Mouse (Mus musculus) neural tube, embryonic 13.5 days (tissue): ENCODE measurements around the gene Ildr2. TPM values are rescaled to one million over a fixed set of nuclear protein-coding genes. Genes with fewer than 3 reads are reported as not detected.

Experiments
- ATAC-seq: fragments of 200-750 bp; cut with Nextera tagmentation; 2 replicates; pipeline ENCODE4 v1.8.0; 2017; ENCODE audit warnings: low read depth, mild to moderate bottlenecking, moderate TSS enrichment, moderate library complexity
- H3K27ac ChIP-seq: fragments of 300-500 bp; sonication (generic); replicated peaks from 2 replicates; pipeline ENCODE4 v1.5.1; 2015; ENCODE audit warnings: moderate library complexity, mild to moderate bottlenecking, inconsistent platforms
- H3K27me3 ChIP-seq: fragments of 300-500 bp; sonication (generic); 2 replicates; pipeline ENCODE4 v1.6.1; 2015; ENCODE audit warnings: mild to moderate bottlenecking, inconsistent platforms
- H3K36me3 ChIP-seq: fragments of 300-500 bp; sonication (generic); 2 replicates; pipeline ENCODE4 v1.6.1; 2015; ENCODE audit warnings: mild to moderate bottlenecking, inconsistent platforms
- H3K4me1 ChIP-seq: fragments of 300-500 bp; sonication (generic); replicated peaks from 2 replicates; pipeline ENCODE4 v1.6.1; 2015; ENCODE audit warnings: inconsistent platforms
- H3K4me2 ChIP-seq: fragments of 300-500 bp; sonication (generic); 2 replicates; pipeline ENCODE4 v1.6.1; 2015; ENCODE audit warnings: inconsistent platforms, mild to moderate bottlenecking, moderate library complexity
- H3K4me3 ChIP-seq: fragments of 300-500 bp; sonication (generic); 2 replicates; pipeline ENCODE4 v1.5.1; 2015; ENCODE audit warnings: mild to moderate bottlenecking, inconsistent platforms
- H3K9ac ChIP-seq: fragments of 300-500 bp; sonication (generic); 2 replicates; pipeline ENCODE4 v1.6.1; 2015; ENCODE audit warnings: moderate library complexity, mild to moderate bottlenecking, inconsistent platforms
- H3K9me3 ChIP-seq: fragments of 300-500 bp; sonication (generic); 2 replicates; pipeline ENCODE4 v1.6.1; 2016; ENCODE audit warnings: inconsistent platforms
- WGBS: fragments of 180-500 bp; shearing (Covaris S2); methylation state at CpG from one replicate; pipeline ENCODE4 v1.1.7; 2015; 5-methylcytosine and 5-hydroxymethylcytosine counted together
- polyA plus RNA-seq: library from polyadenylated mRNA; unstranded; fragments of >200 nt; fragmentation: Nextera tagmentation; extraction: Ambion mirVana; gene quantifications from 2 replicates; pipeline ENCODE4 v1.2.1, GENCODE M21; 2015

Ildr2 gene
- polyA plus RNA-seq = 2.3 and 2.5 TPM in 2 replicates

- WGBS = under 1% methylated on average over 72 of the region's 72 CpGs
- H3K9ac ChIP-seq = peak within 1 kb of the TSS; percentile 72
- H3K27ac ChIP-seq = no peak within 1 kb of the TSS
- peak within 1 kb of the TSS; percentile 73 for H3K4me2 ChIP-seq
- 0 out of 2 replicates have a peak, but pooled peaks cover 18% of the 10 kb centered on the region for H3K27me3 ChIP-seq
- H3K36me3 ChIP-seq = no peaks in the 10 kb centered on the region
- peak within 1 kb of the TSS; percentile 52 for H3K4me3 ChIP-seq
- H3K9me3 ChIP-seq = no peaks in the 10 kb centered on the region
- ATAC-seq = peak; percentile 82
- H3K4me1 ChIP-seq = peaks cover 33% of the 10 kb centered on the region
Observed at GRCm38 (mm10) chr1:166253898-166254894, at the start of gene Ildr2. Gene Ildr2, plus strand, starts transcription at chr1:166254139.

DNA sequence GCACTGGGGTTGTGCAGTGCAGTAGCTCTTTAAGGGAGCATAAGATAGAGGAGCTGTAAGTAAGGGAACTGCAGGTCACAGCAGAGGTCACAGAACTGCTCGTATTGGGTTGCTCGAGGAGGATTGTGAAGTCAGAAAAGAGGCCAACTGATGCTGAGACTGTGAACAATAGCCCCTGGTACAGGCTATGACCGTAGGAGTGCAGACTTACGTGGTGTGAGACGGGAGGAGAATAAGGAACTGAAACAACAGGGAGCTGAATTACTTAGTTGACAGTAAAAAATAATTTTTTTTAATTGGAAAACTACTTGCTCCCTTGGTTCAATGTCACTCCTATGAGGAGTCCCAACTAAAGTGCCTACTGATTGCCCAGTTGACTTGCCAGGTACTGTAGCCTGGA is 49.8 kb upstream of the Ildr2 start:
- H3K27me3 ChIP-seq = no peaks in the 10 kb centered on the region
- no peak overlapping the region for H3K4me2 ChIP-seq
- H3K9me3 ChIP-seq = no peaks in the 10 kb centered on the region
- no peak overlapping the region for H3K27ac ChIP-seq
- WGBS = 27% methylated on average over 5 of the region's 5 CpGs
- no peak overlapping the region for H3K4me3 ChIP-seq
- no peaks in the 10 kb centered on the region for H3K4me1 ChIP-seq
- no peaks in the 10 kb centered on the region for H3K36me3 ChIP-seq
- no peak overlapping the region for H3K9ac ChIP-seq
- ATAC-seq = no peak

DNA sequence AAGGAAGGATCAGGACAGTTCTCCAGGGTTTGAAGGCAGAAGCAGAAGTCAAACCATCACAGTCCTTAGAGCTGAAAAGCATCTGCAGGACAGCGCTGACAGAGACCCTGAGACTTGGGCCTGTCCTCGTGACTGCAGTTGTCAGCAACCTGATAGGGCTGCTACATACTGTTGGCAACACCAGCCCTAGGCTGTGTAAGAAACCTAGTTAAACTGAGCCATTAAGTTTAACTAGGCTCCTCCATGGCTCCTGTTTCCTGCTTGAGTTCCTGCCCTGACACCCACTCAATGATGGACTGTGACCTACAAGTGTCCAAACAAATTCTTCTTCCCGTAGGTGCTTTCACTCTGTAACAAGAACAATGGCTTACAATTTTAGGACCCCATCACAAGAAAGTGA is 48.8 kb upstream of the Ildr2 start:
- 72% methylated on average over 3 of the region's 3 CpGs for WGBS
- ATAC-seq = no peak
- no peaks in the 10 kb centered on the region for H3K4me1 ChIP-seq
- H3K4me3 ChIP-seq = no peak overlapping the region
- no peaks in the 10 kb centered on the region for H3K36me3 ChIP-seq
- H3K9ac ChIP-seq = no peak overlapping the region
- no peak overlapping the region for H3K4me2 ChIP-seq
- no peaks in the 10 kb centered on the region for H3K9me3 ChIP-seq
- H3K27me3 ChIP-seq = no peaks in the 10 kb centered on the region
- H3K27ac ChIP-seq = no peak overlapping the region

GRCm38 (mm10) chr1:166209371-166209770 is 44.6 kb upstream of the Ildr2 start:
- no peak overlapping the region for H3K27ac ChIP-seq
- no peaks in the 10 kb centered on the region for H3K4me1 ChIP-seq
- H3K9ac ChIP-seq = no peak overlapping the region
- 91% methylated on average over 6 of the region's 6 CpGs for WGBS
- no peaks in the 10 kb centered on the region for H3K27me3 ChIP-seq
- ATAC-seq = no peak
- no peak overlapping the region for H3K4me3 ChIP-seq
- no peak overlapping the region for H3K4me2 ChIP-seq
- no peaks in the 10 kb centered on the region for H3K9me3 ChIP-seq
- H3K36me3 ChIP-seq = no peaks in the 10 kb centered on the region

DNA sequence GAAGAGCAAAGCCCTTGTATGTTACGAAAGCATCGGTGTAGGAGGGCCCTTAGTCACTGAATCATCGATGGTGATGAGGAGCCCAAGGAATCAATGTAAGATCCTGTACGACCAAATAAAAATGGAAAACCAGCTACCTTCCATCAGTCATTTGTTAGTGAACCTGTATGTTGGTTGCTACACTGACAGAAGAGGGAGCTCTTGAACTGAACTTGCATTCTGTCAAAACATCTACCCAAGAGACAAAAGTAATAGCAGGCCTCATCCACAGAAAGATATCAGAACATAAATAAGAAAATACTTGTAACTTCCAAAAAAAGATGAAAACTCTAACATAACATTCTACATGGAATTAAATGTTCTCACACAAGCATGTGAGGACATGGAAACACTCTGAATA is 39.8 kb upstream of the Ildr2 start:
- H3K9ac ChIP-seq = no peak overlapping the region
- no peak for ATAC-seq
- no peaks in the 10 kb centered on the region for H3K9me3 ChIP-seq
- H3K36me3 ChIP-seq = no peaks in the 10 kb centered on the region
- no peak overlapping the region for H3K4me3 ChIP-seq
- no peaks in the 10 kb centered on the region for H3K4me1 ChIP-seq
- H3K4me2 ChIP-seq = no peak overlapping the region
- WGBS = 82% methylated on average over 4 of the region's 4 CpGs
- H3K27me3 ChIP-seq = no peaks in the 10 kb centered on the region
- no peak overlapping the region for H3K27ac ChIP-seq

GRCm38 (mm10) chr1:166238315-166238969 is 15.5 kb upstream of the Ildr2 start, which contains the start of gene Mael:
Gene Mael, minus strand, starts transcription at chr1:166238747.
- H3K4me1 ChIP-seq = no peaks in the 10 kb centered on the region
- H3K4me3 ChIP-seq = no peak within 1 kb of the TSS
- H3K9me3 ChIP-seq = peaks cover 7% of the 10 kb centered on the region; the same call in 1 of the 2 replicates
- H3K4me2 ChIP-seq = no peak within 1 kb of the TSS
- no peak within 1 kb of the TSS for H3K9ac ChIP-seq
- H3K27me3 ChIP-seq = no peaks in the 10 kb centered on the region
- H3K27ac ChIP-seq = no peak within 1 kb of the TSS
- ATAC-seq = no peak
- H3K36me3 ChIP-seq = no peaks in the 10 kb centered on the region
- 88% methylated on average over 53 of the region's 53 CpGs for WGBS

DNA sequence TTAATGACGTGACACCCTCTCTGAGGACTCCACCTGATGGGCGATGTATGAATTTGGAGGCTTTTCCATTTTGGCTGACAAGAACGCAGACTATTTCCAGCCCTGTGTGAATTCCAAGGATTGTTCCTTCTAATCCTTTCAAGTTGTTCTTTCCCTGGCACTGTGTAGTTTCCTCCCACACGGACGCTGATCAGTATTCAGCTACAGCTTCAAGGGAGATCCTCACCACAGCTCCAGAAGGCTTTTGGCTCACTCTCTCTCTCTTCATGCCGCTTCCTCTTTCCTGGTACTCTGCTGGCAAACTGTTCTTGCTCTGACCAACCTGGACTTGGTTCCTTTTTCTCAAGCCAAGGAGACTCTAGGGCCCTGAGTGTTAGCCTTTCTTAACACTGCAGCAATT is 9.7 kb upstream of the Ildr2 start:
- ATAC-seq = no peak
- 81% methylated on average over 6 of the region's 6 CpGs for WGBS
- H3K27ac ChIP-seq = no peak overlapping the region

DNA sequence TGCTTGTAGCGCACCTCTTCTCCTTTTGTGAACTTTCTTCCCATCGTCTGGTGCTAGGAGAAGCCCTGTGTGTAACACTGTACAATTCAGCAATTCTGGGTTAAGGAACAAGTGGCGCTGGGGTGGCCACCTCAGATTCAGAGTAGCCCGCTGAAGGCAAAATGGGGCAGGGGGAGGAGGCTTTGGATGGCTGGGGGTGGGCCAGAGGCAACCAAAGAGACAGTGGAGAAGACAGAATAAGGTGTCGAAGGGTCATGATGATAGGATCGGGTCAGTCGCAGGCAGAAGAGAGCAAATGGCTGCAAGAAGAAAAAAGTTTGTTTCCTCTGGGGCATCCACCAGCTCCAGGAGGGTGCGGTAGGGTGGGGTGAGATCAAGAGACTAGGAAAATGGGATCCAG is 1.2 kb downstream of the Ildr2 start:
- peak overlapping the region; percentile 52 for H3K4me3 ChIP-seq

More for the DNA sequence above, 9.7 kb upstream of the Ildr2 start:
- H3K4me2 ChIP-seq = no peak overlapping the region
- no peak overlapping the region for H3K9ac ChIP-seq
- no peak overlapping the region for H3K4me3 ChIP-seq
- H3K27me3 ChIP-seq = no peaks in the 10 kb centered on the region
- no peaks in the 10 kb centered on the region for H3K9me3 ChIP-seq
- no peaks in the 10 kb centered on the region for H3K36me3 ChIP-seq
- no peaks in the 10 kb centered on the region for H3K4me1 ChIP-seq

DNA sequence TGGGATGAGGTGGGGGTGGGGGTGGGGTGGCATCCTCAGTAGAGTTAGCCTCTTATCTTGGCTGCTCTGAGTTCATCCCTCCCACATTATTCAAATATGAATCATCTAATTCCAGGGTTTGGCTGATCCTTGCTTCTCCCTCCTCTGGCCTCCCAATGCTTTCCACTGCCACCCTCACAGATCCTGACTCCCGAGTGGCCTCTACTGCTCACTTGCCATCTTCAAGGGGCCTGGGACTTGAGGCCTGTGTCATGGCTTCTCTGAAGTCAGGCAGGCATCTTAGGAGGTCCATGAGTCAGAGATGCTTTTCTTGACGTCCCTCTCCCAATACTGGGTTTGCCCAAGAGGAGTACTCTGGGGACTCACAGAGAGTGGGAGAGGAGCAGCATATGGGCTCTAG is 1.7 kb downstream of the Ildr2 start:
- Histone ChIP-seq H3K27me3 (0 out of 2 replicates have a peak, but pooled peaks cover 18% of the 10 kb centered on the region), H3K9ac (peak overlapping the region; percentile 18; the same call in 1 of the 2 replicates), H3K4me2 (peak overlapping the region; percentile 73), H3K36me3 (no peaks in the 10 kb centered on the region), H3K9me3 (no peaks in the 10 kb centered on the region), H3K4me3 (peak overlapping the region; percentile 52), H3K27ac (no peak overlapping the region), H3K4me1 (peaks cover 33% of the 10 kb centered on the region)
- WGBS = 40% methylated on average over 2 of the region's 2 CpGs
- no peak for ATAC-seq

More for the DNA sequence above, 1.2 kb downstream of the Ildr2 start:
- H3K9me3 ChIP-seq = no peaks in the 10 kb centered on the region
- no peaks in the 10 kb centered on the region for H3K36me3 ChIP-seq
- H3K4me2 ChIP-seq = peak overlapping the region; percentile 73
- peak overlapping the region; percentile 72 for H3K9ac ChIP-seq
- no peak for ATAC-seq
- H3K27me3 ChIP-seq = 0 out of 2 replicates have a peak, but pooled peaks cover 18% of the 10 kb centered on the region
- H3K4me1 ChIP-seq = peaks cover 33% of the 10 kb centered on the region
- H3K27ac ChIP-seq = no peak overlapping the region
- WGBS = 18% methylated on average over 8 of the region's 8 CpGs

GRCm38 (mm10) chr1:166256302-166256701 is 2.4 kb downstream of the Ildr2 start:
- no peak for ATAC-seq

DNA sequence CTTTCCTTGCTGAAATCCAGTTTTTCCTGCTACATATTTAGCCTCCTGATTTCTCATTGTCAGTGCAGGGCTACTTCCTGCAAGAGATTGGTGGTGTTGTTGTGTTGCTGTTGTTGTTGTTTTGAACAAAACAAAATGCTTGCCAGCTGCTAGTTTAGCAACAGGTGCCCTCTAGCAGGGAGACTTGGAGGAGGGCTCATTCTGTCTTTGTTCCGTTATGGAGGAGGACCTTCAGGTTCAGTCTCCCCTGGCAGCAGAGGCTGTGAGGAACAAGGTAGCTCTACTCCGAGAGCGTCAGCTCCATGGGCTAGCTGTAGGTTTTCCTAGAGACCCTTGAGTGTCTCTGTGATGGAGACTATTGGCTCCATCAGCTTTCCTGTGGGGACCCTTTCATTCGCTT is 3.0 kb downstream of the Ildr2 start:
- H3K36me3 ChIP-seq = no peaks in the 10 kb centered on the region
- no peak for ATAC-seq
- H3K9me3 ChIP-seq = no peaks in the 10 kb centered on the region
- peaks cover 33% of the 10 kb centered on the region for H3K4me1 ChIP-seq
- 75% methylated on average over 4 of the region's 4 CpGs for WGBS
- H3K27me3 ChIP-seq = 0 out of 2 replicates have a peak, but pooled peaks cover 14% of the 10 kb centered on the region
- peak overlapping the region; percentile 11; the same call in 1 of the 2 replicates for H3K4me3 ChIP-seq
- H3K27ac ChIP-seq = no peak overlapping the region
- H3K9ac ChIP-seq = 0 out of 2 replicates have a peak overlapping the region, but pooled peaks have one; percentile 12
- H3K4me2 ChIP-seq = peak overlapping the region; percentile 73

More at GRCm38 (mm10) chr1:166256302-166256701, 2.4 kb downstream of the Ildr2 start:
- Histone ChIP-seq H3K4me1 (peaks cover 33% of the 10 kb centered on the region), H3K4me2 (peak overlapping the region; percentile 73), H3K27ac (no peak overlapping the region), H3K27me3 (0 out of 2 replicates have a peak, but pooled peaks cover 18% of the 10 kb centered on the region), H3K4me3 (peak overlapping the region; percentile 11), H3K9me3 (no peaks in the 10 kb centered on the region), H3K36me3 (no peaks in the 10 kb centered on the region), H3K9ac (peak overlapping the region; percentile 18)
- WGBS = 5% methylated on average over 6 of the region's 6 CpGs

GRCm38 (mm10) chr1:166259526-166259925 is 5.6 kb downstream of the Ildr2 start:
- no peak overlapping the region for H3K27ac ChIP-seq
- 0 out of 2 replicates have a peak, but pooled peaks cover 7% of the 10 kb centered on the region for H3K27me3 ChIP-seq
- no peak overlapping the region for H3K4me3 ChIP-seq
- no peak for ATAC-seq
- no peaks in the 10 kb centered on the region for H3K36me3 ChIP-seq
- H3K4me1 ChIP-seq = peaks cover 26% of the 10 kb centered on the region
- H3K4me2 ChIP-seq = no peak overlapping the region
- H3K9ac ChIP-seq = no peak overlapping the region
- 78% methylated on average over 6 of the region's 6 CpGs for WGBS
- H3K9me3 ChIP-seq = no peaks in the 10 kb centered on the region
